Mouse (Mus musculus): ENCODE results near the gene Gprc5d. TPM values are rescaled to one million over a fixed set of nuclear protein-coding genes. Genes with fewer than 3 reads are reported as not detected.

Gene Gprc5d
- polyA plus RNA-seq, 3 experiments from 2014 or later: not detected

GRCm38 (mm10) chr6:135135735-135136134 is 17.7 kb upstream of the Gprc5d start:
- no peak for ATAC-seq

- ATAC-seq: no peak
Measured at GRCm38 (mm10) chr6:135133486-135133885, 15.4 kb upstream of the Gprc5d start.

GRCm38 (mm10) chr6:135133086-135133485 is 15.0 kb upstream of the Gprc5d start:
- no peak for ATAC-seq

GRCm38 (mm10) chr6:135124755-135125380 is 6.8 kb upstream of the Gprc5d start:
- ATAC-seq: no peak

GRCm38 (mm10) chr6:135116479-135116878 is 1.6 kb downstream of the Gprc5d start:
- ATAC-seq: no peak

GRCm38 (mm10) chr6:135113114-135113436 is 5.0 kb downstream of the Gprc5d start:
- no peak for ATAC-seq

- no peak for ATAC-seq
Measured at GRCm38 (mm10) chr6:135112411-135113113, 5.5 kb downstream of the Gprc5d start.

GRCm38 (mm10) chr6:135107014-135107413 is 11.1 kb downstream of the Gprc5d start:
- no peak for ATAC-seq

GRCm38 (mm10) chr6:135102736-135103303 is 15.3 kb downstream of the Gprc5d start:
- ATAC-seq: no peak

- ATAC-seq: no peak
Measured at GRCm38 (mm10) chr6:135100787-135101472, 17.2 kb downstream of the Gprc5d start.

- ATAC-seq: no peak
Measured at GRCm38 (mm10) chr6:135092798-135093470, 25.1 kb downstream of the Gprc5d start.

GRCm38 (mm10) chr6:135090661-135091060 is 27.4 kb downstream of the Gprc5d start:
- no peak for ATAC-seq

GRCm38 (mm10) chr6:135089786-135090185 is 28.3 kb downstream of the Gprc5d start:
- no peak for ATAC-seq

GRCm38 (mm10) chr6:135087721-135088451 is 30.2 kb downstream of the Gprc5d start:
- ATAC-seq: peak; percentile 72

- ATAC-seq: no peak
Measured at GRCm38 (mm10) chr6:135085703-135086102, 32.4 kb downstream of the Gprc5d start.

GRCm38 (mm10) chr6:135083991-135084502 is 34.0 kb downstream of the Gprc5d start:
- ATAC-seq: no peak

- ATAC-seq: no peak
Measured at GRCm38 (mm10) chr6:135078420-135078819, 39.7 kb downstream of the Gprc5d start.

GRCm38 (mm10) chr6:135076202-135076601 is 41.9 kb downstream of the Gprc5d start:
- ATAC-seq: no peak

GRCm38 (mm10) chr6:135074405-135074947 is 43.6 kb downstream of the Gprc5d start:
- no peak for ATAC-seq

- ATAC-seq: no peak
Measured at GRCm38 (mm10) chr6:135070347-135070746, 47.7 kb downstream of the Gprc5d start.

GRCm38 (mm10) chr6:135069856-135070255 is 48.2 kb downstream of the Gprc5d start:
- ATAC-seq: no peak

- no peak for ATAC-seq
Measured at GRCm38 (mm10) chr6:135068221-135068620, 49.9 kb downstream of the Gprc5d start.

All from inflammation-experienced regulatory T-cells, adult 6 months (primary cell).